Comparison of ENCODE assay signal across 8 mouse cellular contexts in the genomic region with DNA sequence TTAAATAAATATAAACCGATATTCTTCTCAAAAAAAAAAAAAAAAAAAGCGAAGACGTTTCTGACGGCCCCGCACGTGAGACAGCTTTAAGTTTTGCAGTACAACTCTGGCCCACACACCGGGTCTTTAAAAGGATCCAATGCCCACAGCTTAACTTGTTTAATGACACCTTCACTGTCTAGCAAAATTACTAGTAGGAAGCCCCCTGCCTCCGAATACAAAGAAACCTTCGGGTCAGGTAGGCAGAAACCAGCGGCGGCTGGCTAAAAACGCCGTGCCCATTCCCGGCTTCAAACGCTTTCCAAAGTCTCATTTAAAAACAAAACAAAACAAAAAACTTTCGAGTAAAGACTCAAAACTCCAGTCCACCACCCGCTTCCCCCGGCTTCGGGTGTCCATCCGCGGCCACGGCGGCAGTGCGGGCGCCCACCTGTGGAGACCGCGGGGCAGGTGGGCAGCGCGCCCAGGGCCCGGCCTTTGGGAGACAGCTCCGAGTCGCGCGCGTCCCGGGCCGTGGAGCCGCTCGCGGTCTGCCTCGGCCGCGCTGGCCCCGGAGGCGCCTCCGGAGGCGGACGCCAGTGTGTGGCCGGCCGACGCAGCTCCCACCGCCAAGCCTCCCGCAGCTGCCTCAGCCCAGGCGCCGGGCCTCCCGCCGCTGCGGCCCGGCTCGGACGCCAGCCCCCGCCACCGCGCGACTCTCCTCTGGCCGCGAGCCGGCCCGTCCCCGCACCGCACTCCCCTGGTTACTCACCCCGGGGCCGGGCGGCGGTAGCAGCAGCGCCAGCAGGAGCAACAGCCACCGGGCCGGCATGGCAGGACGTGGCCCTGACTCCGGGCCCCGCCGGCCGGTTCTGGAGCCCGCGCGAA. TPM values are rescaled to one million over a fixed set of nuclear protein-coding genes. Genes with fewer than 3 reads are reported as not detected.
A peak's percentile ranks its signal among the peaks of the same experiment; 100 is the strongest.
DNase-seq lines count a peak whose midpoint lies in the region; ATAC-seq and TF ChIP-seq lines count a peak whose summit lies in the region.

No protein-coding gene starts in this region.

- peak overlapping the region; percentile 60 for H3K4me3 ChIP-seq in lung, adult 2 months (replicated peaks; ENCODE audit: extremely low read depth, low read depth, low read length)
- H3K4me3 ChIP-seq in forebrain, embryonic 14.5 days (ENCODE audit: low read depth, low read length), result peak overlapping the region; percentile 92
- peak overlapping the region; percentile 75 for H3K4me3 ChIP-seq in intestine, embryonic 14.5 days (ENCODE audit: low read depth, low read length)
- peak overlapping the region; percentile 91 for H3K4me3 ChIP-seq in lung, embryonic 14.5 days (ENCODE audit: low read depth, low read length)
- H3K4me3 ChIP-seq in stomach, embryonic 14.5 days (ENCODE audit: low read depth, low read length), result peak overlapping the region; percentile 90

- DNase-seq in lung, adult 2 months, result no peak
- no peak for DNase-seq in lung, postnatal 4 days
- peak; percentile 71 for DNase-seq in adrenal gland, postnatal 14 days
- DNase-seq in forebrain, embryonic 14.5 days (ENCODE audit: low spot score), result peak; percentile 16
- DNase-seq in intestine, embryonic 14.5 days (ENCODE audit: low spot score), result peak; percentile 85
- DNase-seq in lung, embryonic 14.5 days, result peak; percentile 35
- no peak for DNase-seq in thymus, postnatal 25 days

- peak overlapping the region; percentile 60; the same call in 1 of the 2 replicates for H3K27ac ChIP-seq in forebrain, embryonic 14.5 days (ENCODE audit: low read depth, low read length)
- peak overlapping the region; percentile 83 for H3K27ac ChIP-seq in intestine, embryonic 14.5 days (ENCODE audit: low read depth)
- H3K27ac ChIP-seq in lung, embryonic 14.5 days (ENCODE audit: low read depth), result peak overlapping the region; percentile 86
- peak overlapping the region; percentile 89 for H3K27ac ChIP-seq in stomach, embryonic 14.5 days (ENCODE audit: low read length)

- TF ChIP-seq POLR2A in lung, adult 2 months (IDR thresholded peaks at IDR 0.05; ENCODE audit: borderline replicate concordance, extremely low read depth, low read depth, low read length), result no peak

- H3K36me3 ChIP-seq in forebrain, embryonic 14.5 days (ENCODE audit: control insufficient read depth, insufficient read depth, low read length), result no peaks in the 10 kb centered on the region
- H3K36me3 ChIP-seq in intestine, embryonic 14.5 days (ENCODE audit: control insufficient read depth, insufficient read depth, low read length), result no peaks in the 10 kb centered on the region
- H3K36me3 ChIP-seq in lung, embryonic 14.5 days (ENCODE audit: insufficient read depth), result no peaks in the 10 kb centered on the region
- H3K36me3 ChIP-seq in stomach, embryonic 14.5 days (ENCODE audit: control insufficient read depth, insufficient read depth, low read length), result no peaks in the 10 kb centered on the region

- H3K4me1 ChIP-seq in lung, adult 2 months (ENCODE audit: control insufficient read depth, insufficient read depth, low read length), result peaks cover 14% of the 10 kb centered on the region
- peaks cover 4% of the 10 kb centered on the region for H3K4me1 ChIP-seq in forebrain, embryonic 14.5 days (ENCODE audit: control insufficient read depth, insufficient read depth, low read length)
- H3K4me1 ChIP-seq in intestine, embryonic 14.5 days (replicated peaks; ENCODE audit: control insufficient read depth, insufficient read depth, low read length), result peaks cover 8% of the 10 kb centered on the region
- H3K4me1 ChIP-seq in lung, embryonic 14.5 days (ENCODE audit: insufficient read depth), result peaks cover 5% of the 10 kb centered on the region; the same call in 1 of the 2 replicates
- peaks cover 6% of the 10 kb centered on the region; the same call in 1 of the 2 replicates for H3K4me1 ChIP-seq in stomach, embryonic 14.5 days (ENCODE audit: control insufficient read depth, insufficient read depth, low read length)

- H3K9ac ChIP-seq in forebrain, embryonic 14.5 days (ENCODE audit: low read length), result peak overlapping the region; percentile 79
- peak overlapping the region; percentile 78 for H3K9ac ChIP-seq in intestine, embryonic 14.5 days (ENCODE audit: low read length)
- peak overlapping the region; percentile 83 for H3K9ac ChIP-seq in lung, embryonic 14.5 days
- H3K9ac ChIP-seq in stomach, embryonic 14.5 days (replicated peaks; ENCODE audit: low read depth, low read length), result peak overlapping the region; percentile 90

- peak overlapping the region; percentile 91 for H3K4me2 ChIP-seq in forebrain, embryonic 14.5 days (ENCODE audit: low read length)
- peak overlapping the region; percentile 87 for H3K4me2 ChIP-seq in intestine, embryonic 14.5 days (ENCODE audit: low read length)
- peak overlapping the region; percentile 94 for H3K4me2 ChIP-seq in lung, embryonic 14.5 days
- H3K4me2 ChIP-seq in stomach, embryonic 14.5 days (replicated peaks; ENCODE audit: low read depth, low read length), result peak overlapping the region; percentile 75

- ATAC-seq in forebrain, embryonic 14.5 days, result peak; percentile 88
- ATAC-seq in intestine, embryonic 14.5 days (replicated peaks; ENCODE audit: low FRiP score, low TSS enrichment, low read depth), result peak; percentile 78; the same call in 1 of the 2 replicates
- peak; percentile 86 for ATAC-seq in lung, embryonic 14.5 days (ENCODE audit: insufficient read depth)
- peak; percentile 76 for ATAC-seq in stomach, embryonic 14.5 days (ENCODE audit: insufficient number of reproducible peaks, insufficient read depth, low FRiP score, low read depth)

- WGBS in lung, adult 2 months, result under 1% methylated on average over 78 of the region's 86 CpGs
- WGBS in forebrain, embryonic 14.5 days, result under 1% methylated on average over 67 of the region's 86 CpGs
- under 1% methylated on average over 86 of the region's 86 CpGs for WGBS in intestine, embryonic 14.5 days
- WGBS in lung, embryonic 14.5 days, result under 1% methylated on average over 83 of the region's 86 CpGs
- under 1% methylated on average over 78 of the region's 86 CpGs for WGBS in stomach, embryonic 14.5 days

- H3K27me3 ChIP-seq in forebrain, embryonic 14.5 days (replicated peaks; ENCODE audit: control insufficient read depth, insufficient read depth, low read length), result no peaks in the 10 kb centered on the region
- no peaks in the 10 kb centered on the region for H3K27me3 ChIP-seq in intestine, embryonic 14.5 days (replicated peaks; ENCODE audit: control insufficient read depth, insufficient read depth, low read length)
- H3K27me3 ChIP-seq in lung, embryonic 14.5 days (ENCODE audit: insufficient read depth, low read length), result no peaks in the 10 kb centered on the region
- no peaks in the 10 kb centered on the region for H3K27me3 ChIP-seq in stomach, embryonic 14.5 days (ENCODE audit: control insufficient read depth, insufficient read depth, low read length)

- H3K9me3 ChIP-seq in forebrain, embryonic 14.5 days (replicated peaks; ENCODE audit: control insufficient read depth, low read length), result no peaks in the 10 kb centered on the region
- H3K9me3 ChIP-seq in intestine, embryonic 14.5 days (ENCODE audit: control insufficient read depth, low read length), result no peaks in the 10 kb centered on the region
- no peaks in the 10 kb centered on the region for H3K9me3 ChIP-seq in lung, embryonic 14.5 days (ENCODE audit: low read depth, low read length)
- H3K9me3 ChIP-seq in stomach, embryonic 14.5 days (ENCODE audit: control insufficient read depth, low read depth, low read length), result no peaks in the 10 kb centered on the region

- TF ChIP-seq CTCF in lung, adult 2 months (IDR thresholded peaks at IDR 0.05; ENCODE audit: insufficient read depth, low read length), result no peak
- TF ChIP-seq CTCF in lung, embryonic 14.5 days (IDR thresholded peaks at IDR 0.05; ENCODE audit: low read depth), result no peak

RNA-seq across cellular contexts. Expression of gene Ern1, which starts 0.6 kb away (rescaled TPM):
- polyA plus RNA-seq in lung, adult 2 months (2012; rRNA removed), result 23.0 and 28.7 TPM in 2 replicates
- total RNA-seq in adrenal gland, postnatal 14 days (2021), result 80.9 and 82.3 TPM in 2 replicates
- polyA plus RNA-seq in forebrain, embryonic 14.5 days (2014; fragmentation: Nextera tagmentation; extraction: Ambion mirVana), result 2.9 and 4.1 TPM in 2 replicates
- polyA plus RNA-seq in intestine, embryonic 14.5 days (2014; fragmentation: Nextera tagmentation; extraction: Ambion mirVana), result 7.1 and 7.6 TPM in 2 replicates
- polyA plus RNA-seq in lung, embryonic 14.5 days (2014; fragmentation: Nextera tagmentation; extraction: Ambion mirVana), result 7.5 and 8.6 TPM in 2 replicates
- polyA plus RNA-seq in stomach, embryonic 14.5 days (2014; fragmentation: Nextera tagmentation; extraction: Ambion mirVana), result 7.6 and 11.2 TPM in 2 replicates

Comparison
In these comparisons a context has a peak if more than half of its experiments do, and no peak if none do; other contexts are left out.
1. DNase-seq: peak in adrenal gland, postnatal 14 days (single experiment), forebrain, embryonic 14.5 days (single experiment), intestine, embryonic 14.5 days (single experiment) and lung, embryonic 14.5 days (single experiment); none in lung, adult 2 months (single experiment), lung, postnatal 4 days (0 of 2) and thymus, postnatal 25 days (single experiment).
2. Peak in every context shown above with its lines, with median percentiles within 50 percentile points of each other: H3K4me3 ChIP-seq, ATAC-seq, H3K27ac ChIP-seq, H3K4me2 ChIP-seq and H3K9ac ChIP-seq.